Mouse (Mus musculus): ENCODE data around the gene Prr36.

DNA sequence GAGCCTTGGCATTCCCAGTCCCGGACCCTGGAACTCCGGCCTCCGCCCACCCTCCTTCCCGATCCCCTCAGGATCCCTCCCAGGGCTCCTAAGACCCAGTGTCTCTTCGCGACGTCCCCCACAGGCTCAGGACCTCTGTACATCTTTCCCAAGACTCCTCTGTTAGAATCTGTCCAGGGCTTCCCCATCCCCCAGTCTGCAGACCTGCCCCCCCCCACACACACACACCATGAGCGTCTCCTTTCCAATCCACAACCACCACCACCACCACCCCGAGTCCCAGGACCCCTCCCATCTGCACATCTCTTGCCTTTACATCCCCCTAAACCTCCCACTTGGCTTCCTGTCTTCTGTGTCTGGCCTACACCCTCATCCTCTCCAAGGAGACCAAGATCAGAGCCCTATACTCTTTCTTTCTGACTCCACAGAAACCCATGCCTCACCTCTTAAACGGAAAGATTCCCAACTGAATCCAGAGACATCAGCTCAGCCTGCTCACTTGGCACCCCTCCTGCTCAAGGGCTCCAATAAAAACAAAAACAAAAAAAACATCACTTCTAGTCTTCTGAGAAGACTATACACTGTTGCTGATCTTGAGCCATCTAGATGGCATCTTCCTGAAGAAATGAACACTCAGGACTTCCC is 50.3 kb downstream of the Prr36 start:
- TF ChIP-seq TCF12 (IDR thresholded peaks at IDR 0.05; ENCODE audit: low read depth, low read length), result no peak
- no peak for TF ChIP-seq EP300 (IDR thresholded peaks at IDR 0.05; ENCODE audit: low read depth in 1 of 2, low read length in 2 of 2)
- TF ChIP-seq SIN3A (IDR thresholded peaks at IDR 0.05; ENCODE audit: low read length), result no peak; the same call in 1 of the 2 replicates
- TF ChIP-seq POLR2AphosphoS2 (IDR thresholded peaks at IDR 0.05; ENCODE audit: low read length), result no peak
- no peak for TF ChIP-seq ZKSCAN1 (IDR thresholded peaks at IDR 0.05; ENCODE audit: low read depth, low read length)
- TF ChIP-seq POLR2A (IDR thresholded peaks at IDR 0.05; ENCODE audit: control insufficient read depth in 1 of 2, insufficient read depth in 1 of 2, low read depth in 1 of 2, low read length in 2 of 2, poor library complexity in 1 of 2), result no peak
- TF ChIP-seq GABPA (IDR thresholded peaks at IDR 0.05; ENCODE audit: low read depth, low read length), result no peak
- TF ChIP-seq UBTF (IDR thresholded peaks at IDR 0.05; ENCODE audit: borderline replicate concordance, insufficient read depth, low read depth, low read length), result no peak
- no peak for TF ChIP-seq RAD21 (IDR thresholded peaks at IDR 0.05; ENCODE audit: low read depth, low read length)
- TF ChIP-seq CTCF (IDR thresholded peaks at IDR 0.05 in 2 of 3, conservative IDR thresholded peaks at IDR 0.05 in 1 of 3; ENCODE audit: control insufficient read depth in 1 of 3, insufficient read depth in 1 of 3, low read depth in 2 of 3, low read length in 3 of 3, poor library complexity in 1 of 3, severe bottlenecking in 1 of 3), result no peak

Measured in MEL (cell line).